Mouse (Mus musculus) neural tube, embryonic 14.5 days (tissue): ENCODE results near the gene Prex1. TPM values are rescaled to one million over a fixed set of nuclear protein-coding genes. Genes with fewer than 3 reads are reported as not detected.

Experiments
- ATAC-seq: fragments of 200-750 bp; cut with Nextera tagmentation; 2 replicates; pipeline ENCODE4 v1.8.0; 2017; ENCODE audit warnings: low read depth, mild to moderate bottlenecking, moderate TSS enrichment, moderate library complexity
- H3K27ac ChIP-seq: fragments of 300-500 bp; sonication (generic); 2 replicates; pipeline ENCODE4 v1.5.1; 2014; ENCODE audit warnings: low read depth, mild to moderate bottlenecking, control low read depth, low read length, moderate library complexity, mixed read lengths
- H3K27me3 ChIP-seq: fragments of 300-500 bp; sonication (generic); 2 replicates; pipeline ENCODE4 v1.6.1; 2014; ENCODE audit warnings: low read length; ENCODE audit not compliant: control insufficient read depth, insufficient read depth
- H3K36me3 ChIP-seq: fragments of 300-500 bp; sonication (generic); 2 replicates; pipeline ENCODE4 v1.6.1; 2014; ENCODE audit warnings: low read length, mixed read lengths; ENCODE audit not compliant: control insufficient read depth, insufficient read depth
- H3K4me1 ChIP-seq: fragments of 300-500 bp; sonication (generic); 2 replicates; pipeline ENCODE4 v1.6.1; 2014; ENCODE audit warnings: low read length; ENCODE audit not compliant: control insufficient read depth, insufficient read depth
- H3K4me2 ChIP-seq: fragments of 300-500 bp; sonication (generic); 2 replicates; pipeline ENCODE4 v1.6.1; 2014; ENCODE audit warnings: mild to moderate bottlenecking, low read depth, low read length, control low read depth
- H3K4me3 ChIP-seq: fragments of 300-500 bp; sonication (generic); 2 replicates; pipeline ENCODE4 v1.5.1; 2014; ENCODE audit warnings: low read depth, low read length, control low read depth, mixed read lengths
- H3K9ac ChIP-seq: fragments of 300-500 bp; sonication (generic); replicated peaks from 2 replicates; pipeline ENCODE4 v1.6.1; 2014; ENCODE audit warnings: low read depth, mild to moderate bottlenecking, control low read depth, low read length, mixed read lengths
- H3K9me3 ChIP-seq: fragments of 300-500 bp; sonication (generic); 2 replicates; pipeline ENCODE4 v1.6.1; 2016; ENCODE audit warnings: low read length; ENCODE audit not compliant: control insufficient read depth
- WGBS: fragments of 180-500 bp; shearing (Covaris S2); extraction: QIAGEN DNeasy Blood & Tissue Kit; methylation state at CpG from one replicate; pipeline ENCODE4 v1.1.7; 2014; 5-methylcytosine and 5-hydroxymethylcytosine counted together
- polyA plus RNA-seq: library from polyadenylated mRNA; unstranded; fragments of >200 nt; fragmentation: Nextera tagmentation; extraction: Ambion mirVana; gene quantifications from 2 replicates; pipeline ENCODE4 v1.2.1, GENCODE M21; 2014

The Prex1 gene
- polyA plus RNA-seq, 1 experiment from 2014 or later = 25.9 TPM

DNA sequence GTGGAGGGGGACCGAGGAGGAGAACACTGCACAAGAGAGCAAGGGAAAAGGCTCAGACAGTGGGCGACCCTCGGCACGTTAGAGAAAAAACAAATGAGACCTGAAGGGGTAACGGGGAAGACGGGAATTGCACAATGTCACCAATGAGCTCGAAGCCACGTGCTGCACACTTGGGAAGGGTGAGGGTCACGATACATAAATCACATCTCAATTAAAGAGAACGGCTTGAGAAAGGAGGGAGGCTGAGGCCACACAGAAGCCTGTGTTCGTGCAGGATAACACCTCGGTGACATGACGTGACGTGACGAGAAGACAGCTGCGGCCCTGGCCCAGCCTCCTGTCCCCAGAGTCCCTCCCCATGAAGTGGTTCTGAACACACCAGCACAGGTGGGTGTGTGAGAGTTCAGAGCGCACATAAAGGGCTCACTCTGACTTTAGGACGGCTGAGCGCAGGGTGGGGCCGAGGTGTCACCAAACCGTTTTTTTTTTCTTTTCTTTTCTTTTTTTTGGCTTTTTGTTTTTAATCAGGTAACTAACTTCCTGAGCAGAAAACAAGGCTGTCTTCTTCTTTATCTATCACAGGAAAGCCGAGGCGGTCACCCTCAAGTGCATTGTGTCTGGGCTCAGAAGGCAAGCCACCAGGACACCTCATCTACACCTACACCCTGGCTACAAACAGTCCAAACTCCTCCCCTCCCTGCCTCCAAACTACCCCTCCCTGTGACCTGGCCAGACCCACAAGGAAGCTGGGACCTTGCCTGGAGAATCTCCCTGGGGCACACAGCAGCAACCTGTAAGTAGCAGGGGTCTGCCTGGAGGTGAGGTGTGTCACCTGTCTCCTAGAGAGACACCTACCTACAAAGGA, 12.2 kb downstream of the Prex1 start:
- ATAC-seq = no peak
- no peak overlapping the region for H3K4me3 ChIP-seq
- no peaks in the 10 kb centered on the region for H3K27me3 ChIP-seq
- no peaks in the 10 kb centered on the region; the same call in 1 of the 2 replicates for H3K4me1 ChIP-seq
- H3K9me3 ChIP-seq = no peaks in the 10 kb centered on the region
- 31% methylated on average over 23 of the region's 23 CpGs for WGBS
- no peak overlapping the region for H3K4me2 ChIP-seq
- H3K36me3 ChIP-seq = no peaks in the 10 kb centered on the region
- H3K9ac ChIP-seq = no peak overlapping the region
- H3K27ac ChIP-seq = no peak overlapping the region

DNA sequence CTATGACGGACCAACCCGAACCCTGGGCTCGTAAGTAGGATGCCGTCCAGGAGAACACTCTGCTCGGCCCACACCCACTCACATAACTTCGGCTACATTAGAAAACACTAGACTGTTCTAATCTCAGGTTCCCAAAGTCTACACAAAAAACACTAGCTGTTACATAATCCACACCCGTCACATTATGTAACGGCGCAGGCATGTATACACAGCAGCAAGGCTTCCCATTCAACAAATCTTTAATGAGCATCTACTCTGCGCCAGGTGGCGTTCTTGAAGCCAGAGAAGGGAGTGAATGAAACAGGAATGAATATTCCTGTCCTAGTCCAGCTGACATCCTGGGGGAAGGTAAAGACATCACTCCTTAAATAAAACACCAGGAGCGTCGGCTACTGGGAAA, 12.9 kb downstream of the Prex1 start:
- no peaks in the 10 kb centered on the region for H3K9me3 ChIP-seq
- H3K27ac ChIP-seq = no peak overlapping the region
- no peak overlapping the region for H3K9ac ChIP-seq
- 80% methylated on average over 13 of the region's 13 CpGs for WGBS
- H3K4me1 ChIP-seq = no peaks in the 10 kb centered on the region; the same call in 1 of the 2 replicates
- H3K4me3 ChIP-seq = no peak overlapping the region
- no peak for ATAC-seq
- no peaks in the 10 kb centered on the region for H3K36me3 ChIP-seq
- H3K4me2 ChIP-seq = no peak overlapping the region
- H3K27me3 ChIP-seq = no peaks in the 10 kb centered on the region

- no peak overlapping the region for H3K9ac ChIP-seq
- no peak overlapping the region for H3K4me2 ChIP-seq
- no peaks in the 10 kb centered on the region for H3K27me3 ChIP-seq
- H3K9me3 ChIP-seq = no peaks in the 10 kb centered on the region
- 62% methylated on average over 8 of the region's 8 CpGs for WGBS
- H3K4me1 ChIP-seq = no peaks in the 10 kb centered on the region; the same call in 1 of the 2 replicates
- H3K36me3 ChIP-seq = no peaks in the 10 kb centered on the region
- H3K4me3 ChIP-seq = no peak overlapping the region
- ATAC-seq = no peak
- no peak overlapping the region for H3K27ac ChIP-seq
Measured at GRCm38 (mm10) chr2:166700116-166700515, 13.5 kb downstream of the Prex1 start.

DNA sequence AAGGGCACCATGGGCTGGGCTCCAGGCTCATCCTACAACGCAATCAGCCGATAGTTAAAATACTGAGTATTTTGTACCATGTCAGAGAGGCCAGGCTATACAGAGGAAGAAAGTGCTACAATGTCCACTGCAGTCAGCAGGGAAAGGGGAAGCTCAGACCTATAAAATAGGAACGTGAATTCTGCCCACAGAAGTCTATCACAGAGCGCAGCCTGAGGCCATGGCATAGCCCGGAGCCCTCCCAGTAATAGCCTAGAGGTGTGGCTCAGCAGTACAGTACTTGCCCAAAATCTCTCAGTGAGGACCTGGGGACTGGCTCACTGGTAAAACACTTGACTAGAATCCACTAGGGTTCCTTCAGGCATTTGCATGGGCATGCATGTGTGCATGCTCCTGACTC, 14.1 kb downstream of the Prex1 start:
- Histone ChIP-seq H3K9me3 (no peaks in the 10 kb centered on the region), H3K36me3 (no peaks in the 10 kb centered on the region), H3K27ac (no peak overlapping the region), H3K4me1 (no peaks in the 10 kb centered on the region; the same call in 1 of the 2 replicates), H3K4me3 (no peak overlapping the region), H3K27me3 (no peaks in the 10 kb centered on the region), H3K4me2 (no peak overlapping the region), H3K9ac (no peak overlapping the region)
- 90% methylated on average over 5 of the region's 5 CpGs for WGBS
- ATAC-seq = no peak

- ATAC-seq = no peak
- Histone ChIP-seq H3K4me3 (no peak overlapping the region), H3K4me1 (peaks cover 12% of the 10 kb centered on the region; the same call in 1 of the 2 replicates), H3K9ac (no peak overlapping the region), H3K4me2 (no peak overlapping the region), H3K27ac (no peak overlapping the region), H3K36me3 (no peaks in the 10 kb centered on the region), H3K9me3 (no peaks in the 10 kb centered on the region), H3K27me3 (no peaks in the 10 kb centered on the region)
- 90% methylated on average over 2 of the region's 2 CpGs for WGBS
Measured at GRCm38 (mm10) chr2:166694616-166695015, 19.0 kb downstream of the Prex1 start.

DNA sequence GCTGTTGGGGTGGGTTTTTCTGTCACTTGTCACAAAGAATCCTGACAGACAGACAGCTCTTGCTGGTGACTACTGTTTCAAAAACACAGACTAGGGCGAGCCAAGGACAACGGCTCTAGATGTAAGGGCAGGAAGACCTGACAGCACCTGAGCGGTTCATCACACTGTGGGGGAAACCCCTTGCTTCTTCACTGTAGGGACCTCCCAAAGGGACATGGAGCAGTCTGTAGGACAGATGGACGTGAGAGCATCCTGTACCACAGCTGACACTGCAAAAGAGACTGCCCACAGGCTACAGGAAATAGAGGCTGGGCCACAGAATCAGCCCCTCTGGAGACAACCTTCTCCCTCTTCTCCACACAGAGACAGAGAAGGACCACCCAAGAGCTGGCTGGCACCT, 20.2 kb downstream of the Prex1 start:
- Histone ChIP-seq H3K36me3 (no peaks in the 10 kb centered on the region), H3K4me3 (no peak overlapping the region), H3K9ac (no peak overlapping the region), H3K4me2 (no peak overlapping the region), H3K4me1 (peaks cover 12% of the 10 kb centered on the region; the same call in 1 of the 2 replicates), H3K9me3 (no peaks in the 10 kb centered on the region), H3K27me3 (no peaks in the 10 kb centered on the region), H3K27ac (no peak overlapping the region; the same call in 1 of the 2 replicates)
- WGBS = 89% methylated on average over 4 of the region's 4 CpGs
- no peak for ATAC-seq

DNA sequence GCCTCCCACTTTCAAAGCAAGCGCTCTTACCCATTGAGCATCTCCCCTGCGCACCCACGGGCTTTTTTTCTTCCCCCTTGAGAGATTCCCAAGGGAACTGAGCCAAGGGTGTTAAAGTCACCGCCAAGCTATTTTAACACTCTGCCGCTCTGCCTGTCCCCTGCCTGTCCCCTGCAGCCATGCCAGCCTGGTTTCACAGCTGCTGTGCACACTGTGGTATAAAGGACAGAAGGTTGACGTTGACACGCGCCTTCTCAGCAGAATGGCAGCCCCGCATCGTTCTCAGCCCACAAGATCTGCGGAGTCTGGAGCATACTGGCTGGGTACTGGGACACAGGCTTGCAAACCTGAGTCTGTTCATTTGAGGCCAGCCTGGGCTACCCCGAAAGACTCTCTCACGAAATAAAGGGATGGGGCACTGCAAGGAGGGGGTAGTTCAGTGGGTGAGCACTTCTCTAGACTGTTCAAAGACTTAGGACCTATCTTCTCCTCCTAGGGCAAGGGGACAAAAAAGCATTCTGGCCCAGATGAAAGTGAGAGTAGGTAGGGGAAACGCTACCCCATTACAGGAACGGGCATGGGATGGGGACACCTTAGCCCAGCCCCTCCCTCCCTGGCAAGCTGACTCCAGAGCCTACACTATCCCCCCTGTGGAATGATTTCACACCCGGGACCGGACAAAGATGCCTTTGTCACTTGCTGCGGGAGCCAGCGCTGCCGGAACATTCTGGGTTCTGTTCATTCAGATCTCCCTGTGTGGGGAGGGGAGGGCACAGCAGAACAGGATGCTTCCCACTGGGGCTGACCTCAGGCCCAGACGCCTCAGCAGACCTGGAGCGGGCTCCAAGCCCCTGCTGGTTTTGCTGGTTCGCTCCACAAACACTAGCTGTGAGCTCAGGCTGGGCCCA, 21.8 kb downstream of the Prex1 start:
- Histone ChIP-seq H3K27me3 (no peaks in the 10 kb centered on the region), H3K4me2 (no peak overlapping the region), H3K4me1 (peaks cover 15% of the 10 kb centered on the region; the same call in 1 of the 2 replicates), H3K27ac (peak overlapping the region; percentile 69), H3K4me3 (no peak overlapping the region), H3K9me3 (no peaks in the 10 kb centered on the region), H3K9ac (no peak overlapping the region), H3K36me3 (no peaks in the 10 kb centered on the region)
- ATAC-seq = peak; percentile 80
- 32% methylated on average over 23 of the region's 23 CpGs for WGBS

GRCm38 (mm10) chr2:166686917-166687316, 26.7 kb downstream of the Prex1 start:
- no peak for ATAC-seq

More at GRCm38 (mm10) chr2:166686917-166687316, 26.7 kb downstream of the Prex1 start:
- H3K27me3 ChIP-seq = no peaks in the 10 kb centered on the region
- H3K4me1 ChIP-seq = peaks cover 20% of the 10 kb centered on the region; the same call in 1 of the 2 replicates
- no peak overlapping the region for H3K4me2 ChIP-seq
- H3K9ac ChIP-seq = no peak overlapping the region
- H3K27ac ChIP-seq = no peak overlapping the region
- no peak overlapping the region for H3K4me3 ChIP-seq
- H3K36me3 ChIP-seq = no peaks in the 10 kb centered on the region
- WGBS = 44% methylated on average over 6 of the region's 6 CpGs
- no peaks in the 10 kb centered on the region for H3K9me3 ChIP-seq
